Mouse (Mus musculus): ENCODE results near the gene Cd72.
A peak's percentile ranks its signal among the peaks of the same experiment; 100 is the strongest.

- TF ChIP-seq POLR2A (IDR thresholded peaks at IDR 0.05; ENCODE audit: low read depth, low read length) (no peak), CTCF (IDR thresholded peaks at IDR 0.05; ENCODE audit: extremely low read depth, insufficient read length, insufficient replicate concordance, low read depth, low read length) (peak; percentile 24; the same call in 1 of the 2 replicates)
Measured at GRCm38 (mm10) chr4:43498983-43499382, 44.6 kb upstream of the Cd72 start.
